In the genomic region with DNA sequence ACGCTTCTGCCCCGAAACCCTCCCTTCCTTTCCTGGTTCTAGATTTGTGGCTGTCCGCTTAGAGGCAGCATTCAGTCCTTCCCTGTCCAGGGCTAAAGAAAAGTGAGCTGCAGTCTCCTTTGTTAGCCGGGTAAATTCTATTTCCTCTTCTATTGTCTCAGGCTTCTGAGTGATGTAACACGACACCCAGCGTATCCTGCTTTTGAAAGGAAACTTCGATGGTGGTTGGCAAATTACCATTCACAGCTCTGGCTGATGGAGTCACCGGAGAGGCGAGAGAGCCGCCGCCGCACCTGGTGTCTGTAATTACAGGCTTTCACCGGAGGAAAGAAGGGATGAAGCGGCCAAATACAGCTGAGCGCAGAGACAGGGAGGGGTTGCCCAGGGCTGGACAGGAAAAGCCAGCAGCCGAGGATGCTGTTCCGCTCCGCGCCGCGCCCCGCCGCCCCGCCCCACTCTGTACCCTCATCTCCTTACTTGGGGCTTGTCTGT, we compare ENCODE assay signal across 8 mouse cellular contexts.
DNase-seq lines count a peak whose midpoint lies in the region; ATAC-seq and TF ChIP-seq lines count a peak whose summit lies in the region.

No protein-coding gene starts in this region.

- H3K4me3 ChIP-seq in spleen, adult 2 months (ENCODE audit: extremely low read depth, insufficient read depth, insufficient read length): peak overlapping the region; percentile 50
- peak overlapping the region; percentile 48 for H3K4me3 ChIP-seq in heart, embryonic 11.5 days (ENCODE audit: low read depth, low read length)
- H3K4me3 ChIP-seq in kidney, postnatal 0 days (replicated peaks; ENCODE audit: low read depth, low read length): peak overlapping the region; percentile 40
- peak overlapping the region; percentile 29 for H3K4me3 ChIP-seq in lung, postnatal 0 days (ENCODE audit: low read depth, low read length)

- 0 out of 2 replicates have a peak, but pooled peaks cover 4% of the 10 kb centered on the region for H3K4me1 ChIP-seq in spleen, adult 2 months (ENCODE audit: control insufficient read depth, insufficient read depth, insufficient read length)
- no peaks in the 10 kb centered on the region; the same call in 1 of the 2 replicates for H3K4me1 ChIP-seq in heart, embryonic 11.5 days (ENCODE audit: control insufficient read depth, insufficient read depth, low read length)
- H3K4me1 ChIP-seq in kidney, postnatal 0 days (replicated peaks; ENCODE audit: insufficient read depth, low read length): no peaks in the 10 kb centered on the region
- no peaks in the 10 kb centered on the region for H3K4me1 ChIP-seq in lung, postnatal 0 days (ENCODE audit: insufficient read depth, low read depth, low read length)

- H3K36me3 ChIP-seq in spleen, adult 2 months (ENCODE audit: control insufficient read depth, insufficient read depth, low read length): no peaks in the 10 kb centered on the region
- H3K36me3 ChIP-seq in heart, embryonic 11.5 days (ENCODE audit: control insufficient read depth, insufficient read depth, low read length): no peaks in the 10 kb centered on the region
- H3K36me3 ChIP-seq in kidney, postnatal 0 days (ENCODE audit: insufficient read depth, low read length): no peaks in the 10 kb centered on the region
- no peaks in the 10 kb centered on the region for H3K36me3 ChIP-seq in lung, postnatal 0 days (ENCODE audit: insufficient read depth, low read length)

- peak overlapping the region; percentile 47 for H3K9ac ChIP-seq in heart, embryonic 11.5 days (ENCODE audit: low read depth, low read length)
- 0 out of 2 replicates have a peak overlapping the region, but pooled peaks have one; percentile 23 for H3K9ac ChIP-seq in kidney, postnatal 0 days (ENCODE audit: low read depth, low read length)
- no peak overlapping the region for H3K9ac ChIP-seq in lung, postnatal 0 days (replicated peaks; ENCODE audit: low read depth)

- 3% methylated on average over 24 of the region's 24 CpGs for WGBS in spleen, adult 2 months
- WGBS in heart, embryonic 11.5 days (ENCODE audit: insufficient replicate concordance): 7% methylated on average over 24 of the region's 24 CpGs
- 1% methylated on average over 24 of the region's 24 CpGs for WGBS in kidney, postnatal 0 days
- 4% methylated on average over 24 of the region's 24 CpGs for WGBS in lung, postnatal 0 days

- H3K27ac ChIP-seq in spleen, adult 2 months (ENCODE audit: insufficient read depth, low read length): no peak overlapping the region
- peak overlapping the region; percentile 63; the same call in 1 of the 2 replicates for H3K27ac ChIP-seq in heart, embryonic 11.5 days (ENCODE audit: low read depth, low read length)
- no peak overlapping the region for H3K27ac ChIP-seq in kidney, postnatal 0 days
- no peak overlapping the region for H3K27ac ChIP-seq in lung, postnatal 0 days (ENCODE audit: low read length)

- DNase-seq in spleen, adult 2 months (ENCODE audit: low read depth in 1 of 2, low spot score in 2 of 2): no peak
- DNase-seq in spleen, adult 12 weeks (ENCODE audit: low spot score): no peak
- DNase-seq in embryo, embryonic 10 days (ENCODE audit: low spot score): peak; percentile 73
- DNase-seq in kidney, postnatal 0 days (ENCODE audit: low spot score): peak; percentile 79
- peak; percentile 64 for DNase-seq in lung, postnatal 0 days (ENCODE audit: low spot score)
- peak; percentile 15 for DNase-seq in ovary, postnatal 10 days (ENCODE audit: low spot score)
- DNase-seq in layer of hippocampus, adult 11-12 months (ENCODE audit: low spot score): no peak

- no peak; the same call in 1 of the 2 replicates for TF ChIP-seq EP300 in lung, postnatal 0 days (IDR thresholded peaks at IDR 0.05)

- ATAC-seq in heart, embryonic 11.5 days (replicated peaks; ENCODE audit: insufficient number of reproducible peaks, low FRiP score, low TSS enrichment): peak; percentile 65
- ATAC-seq in kidney, postnatal 0 days (replicated peaks; ENCODE audit: low FRiP score, low read depth): no peak
- ATAC-seq in lung, postnatal 0 days: peak; percentile 92

- H3K4me2 ChIP-seq in heart, embryonic 11.5 days: peak overlapping the region; percentile 67
- H3K4me2 ChIP-seq in kidney, postnatal 0 days (ENCODE audit: low read length): peak overlapping the region; percentile 79
- H3K4me2 ChIP-seq in lung, postnatal 0 days (replicated peaks; ENCODE audit: low read depth, low read length): peak overlapping the region; percentile 50

- no peak for TF ChIP-seq POLR2A in spleen, adult 2 months (IDR thresholded peaks at IDR 0.05; ENCODE audit: low read depth, low read length)

- no peak for TF ChIP-seq CTCF in spleen, adult 2 months (IDR thresholded peaks at IDR 0.05; ENCODE audit: extremely low read depth, insufficient read depth, insufficient read length, insufficient replicate concordance)
- no peak for TF ChIP-seq CTCF in kidney, postnatal 0 days (IDR thresholded peaks at IDR 0.05; ENCODE audit: low read depth)
- TF ChIP-seq CTCF in lung, postnatal 0 days (IDR thresholded peaks at IDR 0.05): no peak

- H3K27me3 ChIP-seq in spleen, adult 2 months (ENCODE audit: control insufficient read depth, insufficient read depth, low read length): peaks cover 7% of the 10 kb centered on the region; the same call in 1 of the 2 replicates
- H3K27me3 ChIP-seq in heart, embryonic 11.5 days (ENCODE audit: control insufficient read depth, insufficient read depth, low read length): peaks cover 9% of the 10 kb centered on the region
- no peaks in the 10 kb centered on the region for H3K27me3 ChIP-seq in kidney, postnatal 0 days (ENCODE audit: insufficient read depth, low read length)
- H3K27me3 ChIP-seq in lung, postnatal 0 days (replicated peaks; ENCODE audit: insufficient read depth, low read length): no peaks in the 10 kb centered on the region

- no peaks in the 10 kb centered on the region for H3K9me3 ChIP-seq in heart, embryonic 11.5 days (replicated peaks; ENCODE audit: control insufficient read depth, low read length)
- no peaks in the 10 kb centered on the region for H3K9me3 ChIP-seq in kidney, postnatal 0 days (replicated peaks; ENCODE audit: low read length)
- no peaks in the 10 kb centered on the region for H3K9me3 ChIP-seq in lung, postnatal 0 days (ENCODE audit: low read length)

Comparison
In these comparisons a context has a peak if more than half of its experiments do, and no peak if none do; other contexts are left out.
1. DNase-seq: peak in embryo, embryonic 10 days (single experiment), kidney, postnatal 0 days (single experiment), lung, postnatal 0 days (single experiment) and ovary, postnatal 10 days (single experiment); none in spleen, adult 2 months (0 of 2), spleen, adult 12 weeks (single experiment) and layer of hippocampus, adult 11-12 months (single experiment).
2. Peak in every context shown above with its lines, with median percentiles within 50 percentile points of each other: H3K4me3 ChIP-seq and H3K4me2 ChIP-seq.